Mouse (Mus musculus): ENCODE measurements around the gene 6430531B16Rik. TPM values are rescaled to one million over a fixed set of nuclear protein-coding genes. Genes with fewer than 3 reads are reported as not detected.

The 6430531B16Rik gene
- total and polyA plus RNA-seq, 3 experiments: 0.13 TPM; not detected in 2

GRCm38 (mm10) chr7:139993532-139993931, 15.0 kb upstream of the 6430531B16Rik start:
- no peak for DNase-seq (ENCODE audit: low read depth, low spot score)
- H3K79me2 ChIP-seq (ENCODE audit: control insufficient read depth, insufficient read depth, low read length, poor library complexity): no peaks in the 10 kb centered on the region
- peaks cover 0 to under 1% of the 10 kb centered on the region in 2 experiments; a peak in 1 of 4 replicates for H3K4me1 ChIP-seq (ENCODE audit: control insufficient read depth in 1 of 2, insufficient read depth in 2 of 2, low read length in 2 of 2)
- no peak overlapping the region for H3K4me3 ChIP-seq (ENCODE audit: control insufficient read depth in 1 of 2, insufficient read depth in 1 of 2, low read depth in 2 of 2, low read length in 2 of 2)
- H3K27ac ChIP-seq (ENCODE audit: control insufficient read depth, low read depth, low read length): no peak overlapping the region
- no peak overlapping the region for H3K9ac ChIP-seq (ENCODE audit: control insufficient read depth, low read depth, low read length, poor library complexity, severe bottlenecking)
- no peak for TF ChIP-seq POLR2AphosphoS5 (IDR thresholded peaks at IDR 0.05; ENCODE audit: borderline replicate concordance, low read depth, low read length)
- TF ChIP-seq TBP (IDR thresholded peaks at IDR 0.05; ENCODE audit: low read depth, low read length): no peak
- no peak for TF ChIP-seq NELFE (IDR thresholded peaks at IDR 0.05; ENCODE audit: low read depth, low read length)
- TF ChIP-seq ZKSCAN1 (IDR thresholded peaks at IDR 0.05; ENCODE audit: low read depth, low read length): no peak
- TF ChIP-seq CTCF (IDR thresholded peaks at IDR 0.05 in 2 of 3, conservative IDR thresholded peaks at IDR 0.05 in 1 of 3; ENCODE audit: control insufficient read depth in 1 of 3, insufficient read depth in 1 of 3, low read depth in 2 of 3, low read length in 3 of 3, poor library complexity in 1 of 3, severe bottlenecking in 1 of 3): no peak
- TF ChIP-seq E2F4 (IDR thresholded peaks at IDR 0.05; ENCODE audit: borderline replicate concordance, low read depth, low read length): no peak
- TF ChIP-seq RCOR1 (IDR thresholded peaks at IDR 0.05; ENCODE audit: low read depth, low read length): no peak
- TF ChIP-seq CHD2 (IDR thresholded peaks at IDR 0.05; ENCODE audit: low read length): no peak
- TF ChIP-seq KAT2A (conservative IDR thresholded peaks at IDR 0.05; ENCODE audit: low read depth, low read length): no peak
- no peaks in the 10 kb centered on the region for H3K9me3 ChIP-seq (replicated peaks; ENCODE audit: insufficient read depth, low read length)
- no peaks in the 10 kb centered on the region for H3K27me3 ChIP-seq (ENCODE audit: control insufficient read depth in 1 of 2, insufficient read depth in 2 of 2, low read length in 2 of 2)
- H3K36me3 ChIP-seq (ENCODE audit: control insufficient read depth in 1 of 2, insufficient read depth in 2 of 2, low read length in 2 of 2): peaks cover 0 to 2% of the 10 kb centered on the region in 2 experiments; a peak in 1 of 4 replicates

GRCm38 (mm10) chr7:139992406-139992805, 13.9 kb upstream of the 6430531B16Rik start, which contains the start of gene Adam8:
Gene Adam8 (minus strand): TSS chr7:139992562.
- TF ChIP-seq TCF12 (IDR thresholded peaks at IDR 0.05; ENCODE audit: low read depth, low read length) (no peak), KAT2A (conservative IDR thresholded peaks at IDR 0.05; ENCODE audit: low read depth, low read length) (no peak), MAZ (IDR thresholded peaks at IDR 0.05; ENCODE audit: low read depth, low read length) (no peak), GABPA (IDR thresholded peaks at IDR 0.05; ENCODE audit: low read depth, low read length) (no peak)
- DNase-seq (ENCODE audit: low read depth, low spot score): peak; percentile 68
- H3K9ac ChIP-seq (ENCODE audit: control insufficient read depth, low read depth, low read length, poor library complexity, severe bottlenecking): no peak within 1 kb of the TSS
- H3K9me3 ChIP-seq (replicated peaks; ENCODE audit: insufficient read depth, low read length): no peaks in the 10 kb centered on the region
- H3K27ac ChIP-seq (ENCODE audit: control insufficient read depth, low read depth, low read length): no peak within 1 kb of the TSS
- H3K36me3 ChIP-seq (ENCODE audit: control insufficient read depth in 1 of 2, insufficient read depth in 2 of 2, low read length in 2 of 2): peaks cover 0 to 5% of the 10 kb centered on the region in 2 experiments; a peak in 1 of 4 replicates
- H3K4me3 ChIP-seq (ENCODE audit: control insufficient read depth in 1 of 2, insufficient read depth in 1 of 2, low read depth in 2 of 2, low read length in 2 of 2): no peak within 1 kb of the TSS
- no peaks in the 10 kb centered on the region for H3K27me3 ChIP-seq (ENCODE audit: control insufficient read depth in 1 of 2, insufficient read depth in 2 of 2, low read length in 2 of 2)
- peaks cover 0 to 7% of the 10 kb centered on the region in 2 experiments; a peak in 2 of 4 replicates for H3K4me1 ChIP-seq (ENCODE audit: control insufficient read depth in 1 of 2, insufficient read depth in 2 of 2, low read length in 2 of 2)
- no peaks in the 10 kb centered on the region for H3K79me2 ChIP-seq (ENCODE audit: control insufficient read depth, insufficient read depth, low read length, poor library complexity)

- no peak for DNase-seq (ENCODE audit: low read depth, low spot score)
- Histone ChIP-seq H3K36me3 (ENCODE audit: control insufficient read depth in 1 of 2, insufficient read depth in 2 of 2, low read length in 2 of 2) (peaks cover 0 to 5% of the 10 kb centered on the region in 2 experiments; a peak in 1 of 4 replicates), H3K4me3 (ENCODE audit: control insufficient read depth in 1 of 2, insufficient read depth in 1 of 2, low read depth in 2 of 2, low read length in 2 of 2) (no peak overlapping the region), H3K4me1 (ENCODE audit: control insufficient read depth in 1 of 2, insufficient read depth in 2 of 2, low read length in 2 of 2) (peaks cover 0 to 7% of the 10 kb centered on the region in 2 experiments; a peak in 2 of 4 replicates), H3K9ac (ENCODE audit: control insufficient read depth, low read depth, low read length, poor library complexity, severe bottlenecking) (no peak overlapping the region), H3K9me3 (replicated peaks; ENCODE audit: insufficient read depth, low read length) (no peaks in the 10 kb centered on the region), H3K79me2 (ENCODE audit: control insufficient read depth, insufficient read depth, low read length, poor library complexity) (no peaks in the 10 kb centered on the region), H3K27me3 (ENCODE audit: control insufficient read depth in 1 of 2, insufficient read depth in 2 of 2, low read length in 2 of 2) (no peaks in the 10 kb centered on the region), H3K27ac (ENCODE audit: control insufficient read depth, low read depth, low read length) (no peak overlapping the region)
- TF ChIP-seq ZKSCAN1 (IDR thresholded peaks at IDR 0.05; ENCODE audit: low read depth, low read length): no peak
Measured at GRCm38 (mm10) chr7:139990864-139991394, 12.4 kb upstream of the 6430531B16Rik start.
